Mouse (Mus musculus) liver, postnatal 0 days (tissue): ENCODE measurements at regions not wholly inside any gene's neighbourhood (a gene's known extent, or its start where the extent isn't known, plus 50 kb on each side); places are given as distances from the start of the nearest gene placed in this dataset.

Source experiments
- ATAC-seq: fragments of 200-750 bp; cut with Nextera tagmentation; 2 replicates; pipeline ENCODE4 v1.8.0; 2017; ENCODE audit warnings: mild to moderate bottlenecking, moderate library complexity
- DNase-seq: peaks from one replicate; pipeline ENCODE4 v3.0.0-alpha.2; 2016
- H3K27ac ChIP-seq: fragments of 300-500 bp; sonication (generic); 2 replicates; pipeline ENCODE4 v1.5.1; 2014; ENCODE audit warnings: antibody characterized with exemption, moderate library complexity, mild to moderate bottlenecking, low read depth
- H3K27me3 ChIP-seq: fragments of 300-500 bp; sonication (generic); 2 replicates; pipeline ENCODE4 v1.6.1; 2014; ENCODE audit warnings: low read length, control low read depth, mixed read lengths; ENCODE audit not compliant: insufficient read depth
- H3K36me3 ChIP-seq: fragments of 300-500 bp; sonication (generic); replicated peaks from 2 replicates; pipeline ENCODE4 v1.6.1; 2014; ENCODE audit warnings: mild to moderate bottlenecking, control low read depth, low read length, moderate library complexity, mixed read lengths; ENCODE audit not compliant: insufficient read depth
- H3K4me1 ChIP-seq: fragments of 300-500 bp; sonication (generic); 2 replicates; pipeline ENCODE4 v1.6.1; 2014; ENCODE audit warnings: antibody characterized with exemption, mild to moderate bottlenecking, control low read depth; ENCODE audit not compliant: insufficient read depth
- H3K4me2 ChIP-seq: fragments of 300-500 bp; sonication (generic); 2 replicates; pipeline ENCODE4 v1.6.1; 2014; ENCODE audit warnings: low read depth, mild to moderate bottlenecking, low read length, moderate library complexity, mixed read lengths
- H3K4me3 ChIP-seq: fragments of 300-500 bp; sonication (generic); 2 replicates; pipeline ENCODE4 v1.5.1; 2014; ENCODE audit warnings: low read depth, low read length
- H3K9ac ChIP-seq: fragments of 300-500 bp; sonication (generic); replicated peaks from 2 replicates; pipeline ENCODE4 v1.6.1; 2014; ENCODE audit warnings: mild to moderate bottlenecking, moderate library complexity
- H3K9me3 ChIP-seq: fragments of 300-500 bp; sonication (generic); 2 replicates; pipeline ENCODE4 v1.6.1; 2016; ENCODE audit warnings: mild to moderate bottlenecking, control low read depth, low read length, mixed read lengths
- CTCF ChIP-seq: sonication (generic); IDR thresholded peaks from 2 replicates; pipeline ENCODE4 v1.5.1; 2016; ENCODE audit warnings: antibody characterized with exemption, low read depth
- EP300 ChIP-seq: IDR thresholded peaks from 2 replicates; pipeline ENCODE4 v1.6.1; 2016; ENCODE audit warnings: antibody characterized with exemption, low read depth, mild to moderate bottlenecking
- WGBS: fragments of 180-500 bp; shearing (Covaris S2); extraction: QIAGEN DNeasy Blood & Tissue Kit; methylation state at CpG from one replicate; pipeline ENCODE4 v1.1.7; 2014; ENCODE audit not compliant: insufficient replicate concordance; 5-methylcytosine and 5-hydroxymethylcytosine counted together

GRCm38 (mm10) chr4:66586647-66587046 lies 182.2 kb upstream of the Astn2 start:
- no peak for ATAC-seq
- H3K27me3 ChIP-seq: no peaks in the 10 kb centered on the region
- TF ChIP-seq EP300 (no peak), CTCF (no peak)

GRCm38 (mm10) chr4:66586166-66586565 lies 181.8 kb upstream of the Astn2 start:
- no peaks in the 10 kb centered on the region for H3K9me3 ChIP-seq
- H3K27ac ChIP-seq: no peak overlapping the region
- H3K4me1 ChIP-seq: no peaks in the 10 kb centered on the region
- no peaks in the 10 kb centered on the region for H3K36me3 ChIP-seq
- H3K9ac ChIP-seq: no peak overlapping the region
- DNase-seq (no peak), ATAC-seq (no peak)
- H3K27me3 ChIP-seq: no peaks in the 10 kb centered on the region
- WGBS: 31% methylated on average over 3 of the region's 3 CpGs
- H3K4me3 ChIP-seq: no peak overlapping the region
- no peak overlapping the region for H3K4me2 ChIP-seq
- no peak for TF ChIP-seq EP300
- TF ChIP-seq CTCF: no peak

More at GRCm38 (mm10) chr4:66586647-66587046, 182.2 kb upstream of the Astn2 start:
- Histone ChIP-seq H3K27ac (no peak overlapping the region), H3K36me3 (no peaks in the 10 kb centered on the region), H3K9me3 (no peaks in the 10 kb centered on the region), H3K4me2 (no peak overlapping the region), H3K9ac (no peak overlapping the region), H3K4me3 (no peak overlapping the region), H3K4me1 (no peaks in the 10 kb centered on the region)
- no peak for DNase-seq
- WGBS: 67% methylated on average over 5 of the region's 5 CpGs

- H3K9me3 ChIP-seq: no peaks in the 10 kb centered on the region
- H3K4me3 ChIP-seq: no peak overlapping the region
- H3K27ac ChIP-seq: no peak overlapping the region
- H3K4me2 ChIP-seq: no peak overlapping the region
- no peaks in the 10 kb centered on the region for H3K36me3 ChIP-seq
- H3K9ac ChIP-seq: no peak overlapping the region
- TF ChIP-seq CTCF (no peak), EP300 (no peak)
- ATAC-seq (no peak), DNase-seq (no peak)
- no peaks in the 10 kb centered on the region for H3K4me1 ChIP-seq
- H3K27me3 ChIP-seq: no peaks in the 10 kb centered on the region
These were observed 152.5 kb upstream of the Astn2 start for GRCm38 (mm10) chr4:66556936-66557335.

GRCm38 (mm10) chr4:66550306-66551104 lies 146.1 kb upstream of the Astn2 start:
- 58% methylated on average over 3 of the region's 3 CpGs for WGBS
- DNase-seq: no peak

GRCm38 (mm10) chr4:66542833-66543436 lies 138.5 kb upstream of the Astn2 start:
- Histone ChIP-seq H3K9ac (no peak overlapping the region), H3K4me3 (no peak overlapping the region), H3K4me1 (no peaks in the 10 kb centered on the region), H3K9me3 (no peaks in the 10 kb centered on the region), H3K4me2 (no peak overlapping the region), H3K27ac (no peak overlapping the region), H3K27me3 (no peaks in the 10 kb centered on the region), H3K36me3 (no peaks in the 10 kb centered on the region)
- DNase-seq (no peak), ATAC-seq (no peak)
- WGBS: 62% methylated on average over 4 of the region's 4 CpGs
- no peak for TF ChIP-seq CTCF
- no peak for TF ChIP-seq EP300

More at GRCm38 (mm10) chr4:66550306-66551104, 146.1 kb upstream of the Astn2 start:
- H3K36me3 ChIP-seq: no peaks in the 10 kb centered on the region
- H3K4me1 ChIP-seq: no peaks in the 10 kb centered on the region
- no peak overlapping the region for H3K9ac ChIP-seq
- no peak overlapping the region for H3K4me2 ChIP-seq
- no peaks in the 10 kb centered on the region for H3K27me3 ChIP-seq
- TF ChIP-seq EP300: no peak
- H3K27ac ChIP-seq: no peak overlapping the region
- H3K9me3 ChIP-seq: no peaks in the 10 kb centered on the region
- no peak for ATAC-seq
- H3K4me3 ChIP-seq: no peak overlapping the region

- no peak overlapping the region for H3K4me2 ChIP-seq
- DNase-seq (no peak), ATAC-seq (no peak)
- H3K9me3 ChIP-seq: no peaks in the 10 kb centered on the region
- no peak overlapping the region for H3K4me3 ChIP-seq
- H3K36me3 ChIP-seq: no peaks in the 10 kb centered on the region
- H3K27ac ChIP-seq: no peak overlapping the region
- 58% methylated on average over 5 of the region's 5 CpGs for WGBS
- H3K4me1 ChIP-seq: no peaks in the 10 kb centered on the region
- H3K9ac ChIP-seq: no peak overlapping the region
- H3K27me3 ChIP-seq: no peaks in the 10 kb centered on the region
- TF ChIP-seq CTCF (no peak), EP300 (no peak)
These were observed 120.0 kb upstream of the Astn2 start for GRCm38 (mm10) chr4:66524456-66524855.
